Mouse (Mus musculus) spleen, embryonic (tissue): ENCODE results near the gene Taar8c.
"Not testable (repeated sequence)": the region's sequence is repeated elsewhere in the genome, so short reads cannot be mapped to it uniquely, and the experiment has no call there.

Experiments
- CTCF ChIA-PET: fragments of 350-600 bp; sonication (Branson Sonifier 250); formaldehyde crosslinking; loops from one replicate; lab custom pipeline; 2022; lab: Charles Lee

Taar8c gene

GRCm38 (mm10) chr10:24074751-24075150 lies 27.0 kb downstream of the Taar8c start:
- CTCF ChIA-PET: not testable (repeated sequence)

DNA sequence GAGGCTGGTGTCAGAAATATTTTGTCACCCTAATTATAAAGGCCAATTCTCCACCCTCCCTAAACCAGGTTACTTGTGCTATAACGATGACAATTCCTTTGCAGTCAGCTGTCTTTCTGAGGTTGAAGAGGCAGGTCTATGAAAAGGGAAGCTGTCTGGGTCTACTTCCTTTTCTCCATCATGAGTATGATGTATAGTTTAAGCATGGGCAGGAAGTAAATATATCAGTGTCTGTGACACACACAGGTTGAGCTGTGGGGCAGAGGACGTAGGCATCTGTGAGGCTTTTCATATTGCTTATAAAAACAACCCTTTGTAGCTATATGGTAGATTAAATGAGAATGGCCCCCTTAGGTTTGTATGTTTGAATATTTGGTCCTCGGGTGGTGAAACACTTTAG lies 42.7 kb downstream of the Taar8c start:
- CTCF ChIA-PET: no interaction called here

DNA sequence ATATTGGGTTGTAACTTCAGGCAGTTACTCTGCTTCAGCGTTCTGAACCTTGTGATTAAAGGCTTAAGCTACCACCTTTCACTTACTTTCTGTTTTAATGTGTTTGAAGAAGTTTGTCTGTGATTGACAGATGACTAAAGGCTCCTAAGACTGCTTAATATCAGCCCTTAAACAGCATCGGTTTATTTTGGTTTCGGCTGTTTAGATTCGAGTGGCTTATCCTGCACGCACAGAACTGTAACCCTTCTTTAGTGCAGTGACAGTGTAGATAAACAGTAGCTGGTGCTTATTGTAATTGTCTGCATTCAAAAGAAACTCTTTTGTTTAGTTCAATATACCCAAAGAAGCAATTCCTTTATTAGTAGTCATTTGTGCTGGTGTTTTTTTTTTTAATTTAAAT lies 49.7 kb downstream of the Taar8c start:
- CTCF ChIA-PET: no interaction called here
